Mouse (Mus musculus): ENCODE results near the gene Otud3.

- no peak for TF ChIP-seq CTCF (IDR thresholded peaks at IDR 0.05; ENCODE audit: borderline replicate concordance, insufficient read depth, low read depth, low read length)
- TF ChIP-seq POLR2A (IDR thresholded peaks at IDR 0.05; ENCODE audit: borderline replicate concordance, insufficient read depth, low read length) = no peak
Observed at GRCm38 (mm10) chr4:138877731-138878130, 36.0 kb downstream of the Otud3 start, which contains the start of gene Pla2g2e.

Measured in cerebellum, adult 2 months (tissue).